Mouse (Mus musculus) CD8-positive naive resting alpha-beta T cell, adult 2 months (primary cell): ENCODE data around the gene Ankrd6.

ENCODE experiments used
- DNase-seq, 2 experiments: peaks; one replicate each; pipeline ENCODE4 v3.0.0; 2022; ENCODE audit warnings: low read depth in 2 of 2, low spot score in 2 of 2

The Ankrd6 gene

GRCm38 (mm10) chr4:32905913-32906312 lies 44.7 kb downstream of the Ankrd6 start:
- no peak for DNase-seq

- DNase-seq = no peak
Observed at GRCm38 (mm10) chr4:32905381-32905780, 45.3 kb downstream of the Ankrd6 start.

- DNase-seq = no peak
Observed at GRCm38 (mm10) chr4:32903826-32904225, 46.8 kb downstream of the Ankrd6 start.

- DNase-seq = no peak
Observed at GRCm38 (mm10) chr4:32899051-32899450, 51.6 kb downstream of the Ankrd6 start.

- DNase-seq = no peak
Observed at GRCm38 (mm10) chr4:32891341-32891740, 59.3 kb downstream of the Ankrd6 start.

GRCm38 (mm10) chr4:32890735-32891098 lies 59.9 kb downstream of the Ankrd6 start:
- no peak for DNase-seq

- no peak for DNase-seq
Observed at GRCm38 (mm10) chr4:32889996-32890734, 60.5 kb downstream of the Ankrd6 start.

GRCm38 (mm10) chr4:32889246-32889645 lies 61.4 kb downstream of the Ankrd6 start:
- DNase-seq = peak in 1 of 2 experiments; percentile 4

- no peak for DNase-seq
Observed at GRCm38 (mm10) chr4:32886479-32886878, 64.2 kb downstream of the Ankrd6 start.

- no peak for DNase-seq
Observed at GRCm38 (mm10) chr4:32884599-32884998, 66.0 kb downstream of the Ankrd6 start.

- no peak for DNase-seq
Observed at GRCm38 (mm10) chr4:32881001-32881400, 69.6 kb downstream of the Ankrd6 start.

GRCm38 (mm10) chr4:32874669-32875068 lies 76.0 kb downstream of the Ankrd6 start:
- DNase-seq = no peak

- DNase-seq = no peak
Observed at GRCm38 (mm10) chr4:32872189-32872749, 78.4 kb downstream of the Ankrd6 start.

- no peak for DNase-seq
Observed at GRCm38 (mm10) chr4:32869370-32869769, 81.3 kb downstream of the Ankrd6 start.

GRCm38 (mm10) chr4:32868858-32869257 lies 81.8 kb downstream of the Ankrd6 start:
- no peak for DNase-seq

GRCm38 (mm10) chr4:32868437-32868836 lies 82.2 kb downstream of the Ankrd6 start:
- no peak for DNase-seq

- DNase-seq = no peak
Observed at GRCm38 (mm10) chr4:32867460-32867859, 83.2 kb downstream of the Ankrd6 start.

GRCm38 (mm10) chr4:32864867-32865242 lies 85.8 kb downstream of the Ankrd6 start:
- no peak for DNase-seq

- DNase-seq = no peak
Observed at GRCm38 (mm10) chr4:32864131-32864866, 86.3 kb downstream of the Ankrd6 start.

- no peak for DNase-seq
Observed at GRCm38 (mm10) chr4:32863447-32864130, 87.1 kb downstream of the Ankrd6 start.

GRCm38 (mm10) chr4:32862751-32863446 lies 87.7 kb downstream of the Ankrd6 start:
- no peak for DNase-seq
